Mouse (Mus musculus): Measurements from ENCODE around the gene Dnttip2. TPM values are rescaled to one million over a fixed set of nuclear protein-coding genes. Genes with fewer than 3 reads are reported as not detected.

The Dnttip2 gene
- total and polyA plus RNA-seq, 3 experiments: 6.9 to 25.8 (median 25.7) TPM

DNA sequence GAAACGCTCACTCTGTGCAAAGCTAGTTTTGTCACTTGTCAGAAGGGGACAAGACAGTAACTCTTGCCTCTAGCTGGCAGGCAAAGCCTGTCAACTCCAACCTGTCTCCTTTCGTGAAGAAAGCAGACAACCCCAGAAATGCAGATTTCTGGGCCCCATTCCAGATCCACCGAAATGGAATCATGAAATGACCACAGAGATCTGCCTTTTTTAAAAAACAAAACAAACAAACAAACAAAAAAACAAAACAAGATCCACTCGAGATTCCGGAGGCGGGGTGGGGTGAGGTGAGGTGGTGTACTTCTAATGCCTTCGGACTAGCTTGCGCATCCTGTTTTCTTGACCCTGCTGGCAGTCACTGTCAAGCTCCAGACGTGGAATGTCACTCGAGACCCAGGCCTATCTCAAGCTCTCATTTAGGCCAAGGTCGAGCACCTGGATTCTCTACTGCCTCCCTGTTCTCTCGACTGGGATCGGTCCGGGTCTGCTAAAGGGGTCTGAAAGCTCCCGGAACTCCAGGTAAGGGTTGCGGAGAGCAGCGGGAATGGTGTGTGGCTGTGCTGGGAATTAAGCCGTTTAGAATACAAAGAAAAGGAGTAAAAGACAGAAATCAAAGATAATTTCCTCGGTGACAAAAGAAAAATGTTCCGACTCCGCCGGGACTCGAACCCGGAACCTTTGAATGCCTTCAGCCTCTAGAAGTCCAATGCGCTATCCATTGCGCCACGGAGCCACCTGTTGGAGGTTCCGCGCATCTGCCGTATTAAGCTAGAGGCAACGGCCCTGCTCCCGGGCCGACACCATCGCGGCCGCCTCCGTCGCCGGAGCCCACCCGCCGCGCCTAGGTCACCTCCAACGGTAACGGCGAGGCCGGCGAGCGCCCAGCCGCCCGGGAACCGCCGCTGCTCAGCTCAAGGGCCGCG lies 18.4 kb downstream of the Dnttip2 start:
- Histone ChIP-seq H3K4me3 (peak overlapping the region; percentile 81), H3K9ac (ENCODE audit: low read depth, low read length) (peak overlapping the region; percentile 87), H3K27ac (peak overlapping the region; percentile 98), H3K27me3 (ENCODE audit: control insufficient read depth, insufficient read depth, low read length) (no peaks in the 10 kb centered on the region), H3K79me2 (replicated peaks; ENCODE audit: control insufficient read depth, insufficient read depth, low read length) (no peaks in the 10 kb centered on the region), H3K36me3 (ENCODE audit: control insufficient read depth, insufficient read depth, low read length) (no peaks in the 10 kb centered on the region), H3K4me1 (ENCODE audit: control insufficient read depth, insufficient read depth, low read length) (peaks cover 5% of the 10 kb centered on the region)
- DNase-seq: peak; percentile 95 to 99
- intact Hi-C loops (cut with DNase I): loop anchor here (1.0 to 10.0 kb wide), 4 partner anchors 18 to 492 kb away; partner anchors contain the start of genes Dnttip2 and Gclm
- 3% methylated on average over 54 of the region's 54 CpGs for WGBS
- TF ChIP-seq CTCF (IDR thresholded peaks at IDR 0.05) (peak; percentile 30; the same call in 1 of the 2 replicates), EP300 (IDR thresholded peaks at IDR 0.05; ENCODE audit: insufficient read depth, low read depth, low read length) (peak; percentile 79), POLR2A (IDR thresholded peaks at IDR 0.05; ENCODE audit: insufficient read depth, low read depth, low read length) (no peak; the same call in 1 of the 2 replicates)

DNA sequence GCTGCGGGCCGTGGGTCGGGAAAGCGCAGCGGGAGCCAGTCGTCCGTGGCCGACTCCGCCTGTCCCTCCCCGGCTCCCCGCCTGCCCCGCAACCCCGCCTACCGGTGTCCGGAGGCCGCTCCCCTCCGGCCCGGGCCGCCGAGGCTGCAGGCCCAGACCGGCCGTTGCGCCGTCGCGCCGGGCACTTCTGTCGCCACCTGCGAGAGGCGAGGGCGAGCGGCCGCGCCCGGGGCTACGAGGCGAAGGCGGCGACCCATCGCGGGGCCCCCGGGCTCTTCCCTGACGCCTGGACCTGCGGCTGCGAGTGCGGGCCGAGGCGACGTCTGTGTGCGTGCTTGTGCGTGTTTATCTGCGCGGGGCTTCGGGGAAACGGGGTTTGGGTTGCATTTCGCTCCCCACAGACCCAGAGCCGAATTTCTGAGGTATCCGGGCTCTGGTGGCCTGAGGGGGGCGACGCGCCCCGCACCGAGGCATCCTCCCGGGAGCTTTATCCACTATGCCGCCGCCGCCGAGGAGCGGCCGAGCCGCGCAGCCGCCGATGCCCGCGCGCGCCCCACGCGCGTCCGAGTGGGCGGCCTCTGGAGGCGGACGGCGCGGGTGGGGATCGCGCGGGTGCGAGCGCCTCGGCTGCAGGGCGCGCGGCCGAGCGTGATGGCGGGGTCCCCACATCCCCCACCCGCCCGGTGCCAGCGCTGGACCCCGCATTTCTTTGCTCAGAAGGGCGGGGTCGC lies 19.2 kb downstream of the Dnttip2 start:
- Histone ChIP-seq H3K9ac (ENCODE audit: low read depth, low read length) (peak overlapping the region; percentile 87), H3K4me3 (peak overlapping the region; percentile 81), H3K27me3 (ENCODE audit: control insufficient read depth, insufficient read depth, low read length) (no peaks in the 10 kb centered on the region), H3K4me1 (ENCODE audit: control insufficient read depth, insufficient read depth, low read length) (peaks cover 5% of the 10 kb centered on the region), H3K79me2 (replicated peaks; ENCODE audit: control insufficient read depth, insufficient read depth, low read length) (no peaks in the 10 kb centered on the region), H3K36me3 (ENCODE audit: control insufficient read depth, insufficient read depth, low read length) (no peaks in the 10 kb centered on the region), H3K27ac (peak overlapping the region; percentile 98)
- WGBS: under 1% methylated on average over 105 of the region's 105 CpGs
- peak in 1 of 2 experiments; percentile 94 for DNase-seq
- intact Hi-C loops (cut with DNase I): loop anchor here (5.0 to 10.0 kb wide), 3 partner anchors 46 to 491 kb away; partner anchors contain the start of gene Gclm
- TF ChIP-seq CTCF (IDR thresholded peaks at IDR 0.05) (peak; percentile 22; the same call in 1 of the 2 replicates), EP300 (IDR thresholded peaks at IDR 0.05; ENCODE audit: insufficient read depth, low read depth, low read length) (no peak), POLR2A (IDR thresholded peaks at IDR 0.05; ENCODE audit: insufficient read depth, low read depth, low read length) (0 out of 2 replicates have a peak, but pooled peaks have one; percentile 37)

DNA sequence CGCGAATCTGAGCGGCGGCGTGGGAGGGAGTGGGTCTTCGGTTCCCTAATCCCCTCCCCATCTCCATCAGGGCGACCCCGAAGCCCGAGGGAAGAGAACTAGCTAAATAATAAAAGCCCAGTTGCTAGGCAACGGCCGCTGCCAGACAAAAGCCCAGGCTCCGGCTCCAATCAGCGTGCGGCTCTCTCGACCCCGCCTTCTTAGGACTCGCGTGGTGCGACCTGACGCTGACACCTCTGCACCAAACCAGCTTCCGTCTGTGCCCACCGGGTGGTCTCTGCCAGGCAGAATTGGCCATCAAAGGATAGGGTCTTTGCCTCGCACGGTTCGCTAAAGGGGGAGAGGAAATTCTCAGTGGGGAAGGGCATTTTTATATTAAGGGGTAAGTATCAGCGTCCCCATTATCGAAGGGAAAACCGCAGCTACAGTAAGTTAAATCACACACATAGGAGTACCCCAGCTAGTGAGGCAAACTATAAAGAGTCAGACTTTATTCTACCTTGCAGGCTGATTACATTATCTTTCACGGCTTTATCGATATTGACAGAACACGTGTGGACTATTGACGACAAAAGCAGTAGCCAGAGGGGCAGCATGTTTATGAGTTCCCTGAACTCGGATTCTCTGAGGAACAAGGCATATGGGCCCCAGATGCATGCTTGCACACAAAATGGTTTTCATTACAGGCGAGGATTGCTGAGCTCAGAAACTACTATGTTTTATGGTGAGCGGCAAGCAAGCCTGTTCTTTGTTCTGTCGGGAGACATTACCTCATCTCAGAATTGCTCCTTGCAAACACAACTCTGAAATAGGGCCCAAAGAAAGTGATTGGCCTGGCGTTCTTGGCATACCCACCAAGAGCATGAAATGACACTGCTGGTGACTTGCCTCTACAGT lies 20.0 kb downstream of the Dnttip2 start, which contains the start of gene Bcar3:
Gene Bcar3, plus strand, starts transcription at position 183 of the 897 bp plus-strand sequence.
- peaks cover 5% of the 10 kb centered on the region for H3K4me1 ChIP-seq (ENCODE audit: control insufficient read depth, insufficient read depth, low read length)
- DNase-seq: peak; percentile 90 to 92
- intact Hi-C loops (cut with DNase I): loop anchor here (2.0 to 10.0 kb wide), 4 partner anchors 47 to 491 kb away; partner anchors contain the start of gene Gclm
- WGBS: 11% methylated on average over 37 of the region's 37 CpGs
- peak within 1 kb of the TSS; percentile 87 for H3K9ac ChIP-seq (ENCODE audit: low read depth, low read length)
- no peaks in the 10 kb centered on the region for H3K36me3 ChIP-seq (ENCODE audit: control insufficient read depth, insufficient read depth, low read length)
- peak within 1 kb of the TSS; percentile 98 for H3K27ac ChIP-seq
- H3K4me3 ChIP-seq: peak within 1 kb of the TSS; percentile 81
- H3K27me3 ChIP-seq (ENCODE audit: control insufficient read depth, insufficient read depth, low read length): no peaks in the 10 kb centered on the region
- 0 out of 2 replicates have a peak, but pooled peaks have one; percentile 24 for TF ChIP-seq EP300 (IDR thresholded peaks at IDR 0.05; ENCODE audit: insufficient read depth, low read depth, low read length)
- no peak for TF ChIP-seq CTCF (IDR thresholded peaks at IDR 0.05)
- peak; percentile 38; the same call in 1 of the 2 replicates for TF ChIP-seq POLR2A (IDR thresholded peaks at IDR 0.05; ENCODE audit: insufficient read depth, low read depth, low read length)
- H3K79me2 ChIP-seq (replicated peaks; ENCODE audit: control insufficient read depth, insufficient read depth, low read length): no peaks in the 10 kb centered on the region

DNA sequence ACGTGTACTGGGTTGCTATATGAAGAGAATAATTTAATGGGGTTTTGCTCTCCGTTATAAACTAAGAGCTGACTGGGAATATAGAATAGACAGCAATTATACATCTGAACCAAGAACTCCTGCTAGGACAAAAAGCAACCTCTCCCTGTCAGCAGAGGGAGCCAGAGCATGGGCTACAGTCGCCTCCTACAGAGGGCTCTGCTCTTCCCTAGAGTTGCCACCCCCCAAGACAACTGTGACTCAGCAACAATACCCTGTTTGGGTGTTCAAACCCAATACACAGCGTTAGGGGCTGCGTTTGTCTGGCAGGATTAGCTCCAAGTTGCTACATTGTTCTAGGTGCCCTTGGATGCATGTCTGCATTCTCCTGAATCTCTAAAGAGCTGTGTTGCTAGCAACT lies 21.3 kb downstream of the Dnttip2 start:
- H3K4me1 ChIP-seq (ENCODE audit: control insufficient read depth, insufficient read depth, low read length): peaks cover 4% of the 10 kb centered on the region
- H3K79me2 ChIP-seq (replicated peaks; ENCODE audit: control insufficient read depth, insufficient read depth, low read length): no peaks in the 10 kb centered on the region
- H3K9ac ChIP-seq (ENCODE audit: low read depth, low read length): no peak overlapping the region
- peak overlapping the region; percentile 4; the same call in 1 of the 2 replicates for H3K27ac ChIP-seq
- DNase-seq: peak; percentile 33 to 53
- no peaks in the 10 kb centered on the region for H3K36me3 ChIP-seq (ENCODE audit: control insufficient read depth, insufficient read depth, low read length)
- no peak overlapping the region for H3K4me3 ChIP-seq
- TF ChIP-seq POLR2A (IDR thresholded peaks at IDR 0.05; ENCODE audit: insufficient read depth, low read depth, low read length) (no peak), EP300 (IDR thresholded peaks at IDR 0.05; ENCODE audit: insufficient read depth, low read depth, low read length) (peak; percentile 82), CTCF (IDR thresholded peaks at IDR 0.05) (peak; percentile 78)
- H3K27me3 ChIP-seq (ENCODE audit: control insufficient read depth, insufficient read depth, low read length): no peaks in the 10 kb centered on the region
- intact Hi-C loops (cut with DNase I): loop anchor here (2.0 to 10.0 kb wide), 2 partner anchors 343 to 489 kb away; no protein-coding TSS in a partner anchor
- WGBS: 16% methylated on average over 5 of the region's 5 CpGs

DNA sequence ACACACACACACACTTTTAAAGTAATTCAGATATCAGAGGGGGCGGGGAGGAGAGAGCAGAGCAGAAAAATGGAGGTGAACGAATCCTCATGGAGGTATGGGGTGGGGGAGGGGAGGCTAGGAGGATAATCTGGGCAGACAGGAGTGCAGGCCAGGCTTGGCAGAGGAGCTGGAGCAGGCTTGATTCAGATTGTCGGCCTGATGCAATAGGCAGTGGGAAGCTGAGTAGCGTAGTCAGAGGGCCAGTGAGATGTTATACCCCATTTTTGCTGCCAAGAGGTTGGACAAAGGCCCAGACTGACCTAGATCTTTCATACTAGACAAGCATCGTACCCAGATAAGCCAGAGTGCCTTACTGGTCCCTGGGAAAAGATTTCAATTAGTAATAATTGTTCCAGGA lies 22.8 kb downstream of the Dnttip2 start:
- no peak overlapping the region for H3K27ac ChIP-seq
- intact Hi-C loops (cut with DNase I): loop anchor here (10.0 kb wide), 1 partner anchor 488 kb away; no protein-coding TSS in a partner anchor
- 36% methylated on average over 5 of the region's 5 CpGs for WGBS
- H3K4me3 ChIP-seq: no peak overlapping the region
- TF ChIP-seq POLR2A (IDR thresholded peaks at IDR 0.05; ENCODE audit: insufficient read depth, low read depth, low read length) (0 out of 2 replicates have a peak, but pooled peaks have one; percentile 33), CTCF (IDR thresholded peaks at IDR 0.05) (no peak)
- H3K27me3 ChIP-seq (ENCODE audit: control insufficient read depth, insufficient read depth, low read length): no peaks in the 10 kb centered on the region
- H3K79me2 ChIP-seq (replicated peaks; ENCODE audit: control insufficient read depth, insufficient read depth, low read length): no peaks in the 10 kb centered on the region
- no peaks in the 10 kb centered on the region for H3K36me3 ChIP-seq (ENCODE audit: control insufficient read depth, insufficient read depth, low read length)
- peak in 1 of 2 experiments; percentile 39 for DNase-seq
- no peak overlapping the region for H3K9ac ChIP-seq (ENCODE audit: low read depth, low read length)
- H3K4me1 ChIP-seq (ENCODE audit: control insufficient read depth, insufficient read depth, low read length): peaks cover 2% of the 10 kb centered on the region
